Mouse (Mus musculus): Measurements from ENCODE around the gene Aunip. TPM values are rescaled to one million over a fixed set of nuclear protein-coding genes. Genes with fewer than 3 reads are reported as not detected.

Gene Aunip
- polyA plus RNA-seq, 1 experiment from 2014 or later: 2.8 TPM

DNA sequence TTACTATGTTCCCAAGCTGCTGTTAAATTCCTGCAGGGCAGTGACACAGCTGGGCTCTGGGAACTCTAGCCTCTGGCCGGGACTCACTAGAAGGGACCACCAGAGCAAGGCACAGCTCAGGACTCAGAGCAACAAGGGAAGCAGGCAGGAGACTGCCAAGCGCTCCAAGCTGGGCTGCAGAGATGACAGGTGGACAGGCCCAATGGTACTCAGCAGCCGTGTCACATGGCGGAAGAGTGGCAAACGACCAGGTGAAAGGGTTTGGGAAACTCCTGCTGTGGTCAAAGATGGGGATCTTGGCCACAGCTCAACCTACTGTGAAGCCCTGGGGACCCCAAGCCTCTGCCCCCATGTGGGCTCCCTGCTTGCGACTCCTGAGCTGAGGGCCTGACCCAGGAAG is 53.3 kb downstream of the Aunip start:
- WGBS: 89% methylated on average over 6 of the region's 6 CpGs
- no peak overlapping the region for H3K9ac ChIP-seq
- H3K36me3 ChIP-seq: peaks cover 25% of the 10 kb centered on the region
- H3K4me3 ChIP-seq: no peak overlapping the region
- peaks cover 3% of the 10 kb centered on the region; the same call in 1 of the 2 replicates for H3K27me3 ChIP-seq
- H3K9me3 ChIP-seq: no peaks in the 10 kb centered on the region
- ATAC-seq (ENCODE audit: low FRiP score): no peak
- peaks cover 14% of the 10 kb centered on the region for H3K4me1 ChIP-seq (replicated peaks)
- no peak overlapping the region for H3K27ac ChIP-seq
- no peak overlapping the region for H3K4me2 ChIP-seq

DNA sequence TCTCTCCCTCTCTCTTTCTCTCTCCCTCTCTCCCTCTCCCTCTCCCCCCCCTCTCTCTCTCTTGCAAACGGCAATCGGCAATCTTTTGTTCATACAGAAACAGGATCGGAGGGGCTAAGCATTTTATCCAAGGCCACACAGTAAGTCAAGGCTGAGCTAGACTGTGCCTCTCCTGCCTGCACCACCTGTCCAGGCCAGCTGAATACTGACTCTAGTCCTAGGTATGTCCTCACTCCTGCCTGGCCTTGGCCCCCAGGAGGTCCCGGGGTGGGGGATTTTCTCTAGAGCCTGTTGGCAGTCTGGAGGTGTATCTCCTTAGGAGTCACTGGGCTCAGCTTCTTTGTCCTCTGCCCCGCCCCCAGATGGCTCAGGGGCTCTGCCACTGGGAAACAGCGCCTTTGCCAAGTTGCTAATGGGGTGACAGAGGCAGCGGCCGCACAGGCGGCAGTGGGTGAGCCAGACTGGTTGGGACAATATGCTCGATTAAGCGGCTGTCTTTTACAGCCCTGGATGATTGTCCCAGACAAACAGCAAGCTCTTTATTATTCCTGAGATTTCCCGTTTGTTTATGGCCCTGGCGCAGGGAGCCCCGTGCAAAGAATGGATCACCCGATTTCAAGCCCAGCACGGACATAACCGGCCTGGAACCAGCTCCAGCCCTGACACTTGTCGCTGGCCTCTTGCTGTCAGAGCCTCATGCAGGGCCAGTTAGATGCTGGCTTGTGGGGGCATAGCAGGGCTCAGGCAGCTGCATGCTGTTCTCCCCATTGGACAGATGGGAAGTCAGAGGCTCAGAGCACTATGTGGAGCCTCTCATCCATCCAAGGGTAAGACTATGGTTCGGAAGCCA is 56.8 kb downstream of the Aunip start:
- Histone ChIP-seq H3K27ac (peak overlapping the region; percentile 78), H3K9me3 (no peaks in the 10 kb centered on the region), H3K9ac (0 out of 2 replicates have a peak overlapping the region, but pooled peaks have one; percentile 19), H3K27me3 (peaks cover 4% of the 10 kb centered on the region; the same call in 1 of the 2 replicates), H3K4me1 (replicated peaks) (peaks cover 35% of the 10 kb centered on the region), H3K4me3 (no peak overlapping the region), H3K4me2 (no peak overlapping the region), H3K36me3 (peaks cover 22% of the 10 kb centered on the region)
- 24% methylated on average over 19 of the region's 19 CpGs for WGBS
- ATAC-seq (ENCODE audit: low FRiP score): peak; percentile 70

DNA sequence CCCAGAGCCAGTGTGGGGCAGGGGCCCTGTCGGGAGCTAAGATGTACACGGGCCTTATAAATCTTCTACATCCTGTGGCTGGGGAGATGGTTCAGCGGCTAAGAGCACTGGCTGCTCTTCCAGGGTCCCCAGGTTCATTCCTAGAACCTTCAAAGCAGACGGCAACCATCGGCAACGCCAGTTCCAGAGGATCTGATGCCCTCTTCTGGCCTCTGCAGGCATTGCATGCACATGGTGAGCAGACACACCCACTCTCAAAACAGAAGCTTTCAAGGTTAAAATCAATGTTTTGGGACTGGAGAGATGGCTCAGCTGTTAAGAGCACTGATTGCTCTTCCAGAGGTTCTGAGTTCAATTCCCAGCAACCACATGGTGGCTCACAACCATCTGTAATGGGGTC is 58.4 kb downstream of the Aunip start:
- 74% methylated on average over 6 of the region's 6 CpGs for WGBS
- H3K27me3 ChIP-seq: peaks cover 4% of the 10 kb centered on the region; the same call in 1 of the 2 replicates
- no peak overlapping the region for H3K27ac ChIP-seq
- H3K9me3 ChIP-seq: no peaks in the 10 kb centered on the region
- no peak overlapping the region for H3K4me2 ChIP-seq
- ATAC-seq (ENCODE audit: low FRiP score): no peak
- no peak overlapping the region for H3K9ac ChIP-seq
- peaks cover 40% of the 10 kb centered on the region for H3K4me1 ChIP-seq (replicated peaks)
- H3K36me3 ChIP-seq: peaks cover 13% of the 10 kb centered on the region
- H3K4me3 ChIP-seq: no peak overlapping the region

DNA sequence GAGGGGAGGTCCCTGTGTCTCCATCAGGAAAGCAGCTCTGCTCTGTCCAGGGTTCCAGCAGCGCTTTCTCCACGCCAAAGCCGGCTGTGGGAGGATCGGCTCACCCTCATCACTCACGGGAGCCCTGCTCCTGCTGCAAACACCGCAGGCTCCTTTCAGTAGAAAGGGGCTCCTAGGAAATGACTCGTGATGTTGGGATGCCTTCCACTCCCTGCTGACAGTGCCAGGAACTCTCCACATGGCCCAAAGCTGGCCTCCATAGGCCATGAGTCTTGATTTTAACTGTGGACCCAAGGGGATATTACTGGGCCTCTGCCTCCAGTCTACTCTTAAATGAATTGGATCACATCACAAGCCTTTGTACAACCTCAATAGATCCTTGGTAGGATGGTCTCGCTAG is 59.0 kb downstream of the Aunip start:
- Histone ChIP-seq H3K4me3 (no peak overlapping the region), H3K9me3 (no peaks in the 10 kb centered on the region), H3K27me3 (peaks cover 4% of the 10 kb centered on the region; the same call in 1 of the 2 replicates), H3K4me2 (no peak overlapping the region), H3K4me1 (replicated peaks) (peaks cover 40% of the 10 kb centered on the region), H3K9ac (no peak overlapping the region), H3K36me3 (peaks cover 11% of the 10 kb centered on the region), H3K27ac (peak overlapping the region; percentile 67)
- ATAC-seq (ENCODE audit: low FRiP score): no peak
- WGBS: 77% methylated on average over 8 of the region's 8 CpGs

DNA sequence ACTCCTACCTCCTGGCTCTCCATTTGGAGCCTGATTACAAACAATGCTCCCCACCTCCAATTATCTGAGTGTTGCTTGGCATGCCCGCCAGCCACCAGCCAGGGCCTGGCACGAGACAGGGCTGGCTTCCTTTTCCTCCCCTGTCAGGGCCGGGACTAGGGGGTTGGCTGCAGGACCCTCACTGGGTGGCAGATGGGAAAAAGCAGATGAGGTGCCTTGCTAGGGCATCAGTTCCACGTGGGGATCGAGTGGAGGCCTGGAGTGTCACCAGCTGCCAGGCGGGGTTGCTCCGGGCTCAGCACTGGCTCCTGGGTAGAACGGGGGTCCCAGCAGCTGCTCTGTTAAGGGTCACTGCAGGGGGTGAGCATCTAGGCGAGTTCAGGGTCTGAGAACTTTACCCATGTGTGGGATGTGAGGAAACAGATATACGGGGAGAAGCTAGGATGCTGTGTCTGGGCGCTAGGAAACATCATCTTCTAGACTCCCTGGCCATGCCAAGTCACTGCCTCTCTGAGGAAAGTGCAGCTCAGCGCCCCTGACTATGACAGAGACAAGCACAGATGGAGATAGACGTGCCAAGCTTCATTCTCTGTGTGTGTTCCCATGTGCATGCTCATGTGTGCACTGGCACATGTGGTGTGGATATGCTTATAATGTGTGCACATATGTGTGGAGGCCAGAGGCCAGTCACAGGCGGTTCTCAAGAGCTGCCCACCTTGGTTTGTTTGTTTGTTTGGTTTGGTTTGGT is 60.1 kb downstream of the Aunip start:
- no peak for ATAC-seq (ENCODE audit: low FRiP score)
- no peak overlapping the region for H3K4me2 ChIP-seq
- peak overlapping the region; percentile 67 for H3K27ac ChIP-seq
- H3K36me3 ChIP-seq: 0 out of 2 replicates have a peak, but pooled peaks cover 4% of the 10 kb centered on the region
- peaks cover 47% of the 10 kb centered on the region for H3K4me1 ChIP-seq (replicated peaks)
- H3K4me3 ChIP-seq: no peak overlapping the region
- no peak overlapping the region for H3K9ac ChIP-seq
- WGBS: 52% methylated on average over 14 of the region's 14 CpGs
- H3K9me3 ChIP-seq: no peaks in the 10 kb centered on the region
- peaks cover 4% of the 10 kb centered on the region; the same call in 1 of the 2 replicates for H3K27me3 ChIP-seq

DNA sequence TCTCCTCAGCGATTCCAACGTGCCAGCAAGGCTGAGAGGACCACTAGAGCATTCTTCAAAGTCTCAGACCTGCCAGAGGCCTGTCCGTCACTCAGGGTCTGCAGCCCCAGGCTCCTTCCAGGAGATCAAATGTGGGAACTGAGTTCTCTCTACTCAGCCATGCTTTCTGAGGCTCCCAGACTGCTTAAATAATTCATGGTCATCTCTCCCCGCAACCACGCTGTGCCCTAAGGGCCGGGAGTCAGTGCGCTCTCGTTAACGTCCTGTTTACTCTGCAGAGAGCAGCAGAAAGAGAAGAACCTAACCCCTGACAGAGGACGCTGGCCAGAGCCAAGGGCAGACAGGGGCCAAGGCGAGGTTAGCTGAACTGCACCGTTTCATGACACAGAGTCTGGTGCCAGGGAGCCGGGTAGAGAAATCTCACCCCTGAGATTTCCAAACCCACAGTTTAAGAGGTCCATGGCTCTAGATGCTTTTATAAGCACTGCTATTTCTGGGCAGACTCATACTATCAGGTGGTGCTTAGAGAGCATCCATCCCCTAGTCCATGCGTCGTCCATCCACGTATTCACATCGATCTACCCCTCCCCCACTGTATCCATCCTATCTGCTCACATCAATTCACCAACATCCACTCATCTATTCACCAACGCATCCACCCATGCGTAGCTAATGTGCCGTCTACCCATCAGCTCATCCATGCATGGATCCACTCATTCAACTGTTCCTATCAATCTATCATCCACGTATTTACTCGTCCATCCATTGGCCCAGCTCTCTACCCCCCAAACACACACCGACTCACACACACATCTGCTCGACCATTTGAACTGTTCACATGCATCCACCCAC is 61.9 kb downstream of the Aunip start:
- no peak overlapping the region for H3K9ac ChIP-seq
- H3K27me3 ChIP-seq: peaks cover 4% of the 10 kb centered on the region; the same call in 1 of the 2 replicates
- WGBS: 70% methylated on average over 24 of the region's 24 CpGs
- H3K4me3 ChIP-seq: no peak overlapping the region
- 0 out of 2 replicates have a peak, but pooled peaks cover 3% of the 10 kb centered on the region for H3K36me3 ChIP-seq
- peaks cover 46% of the 10 kb centered on the region for H3K4me1 ChIP-seq (replicated peaks)
- peak overlapping the region; percentile 42; the same call in 1 of the 2 replicates for H3K27ac ChIP-seq
- no peaks in the 10 kb centered on the region for H3K9me3 ChIP-seq
- no peak overlapping the region for H3K4me2 ChIP-seq
- ATAC-seq (ENCODE audit: low FRiP score): no peak

Small RNAs within 50 kb of the gene (microRNA-seq; reads per million reads assigned to microRNA genes)
- gene Gm23634 (not detected), gene Mir6403 (not detected)

Other genes starting within 250 kb of the Aunip start
- gene Pdik1l, start 223.1 kb upstream of the Aunip start, polyA plus RNA-seq (2015; fragmentation: Nextera tagmentation; extraction: Ambion mirVana): 35.0 and 37.3 TPM in 2 replicates
- 0.38 and 0.51 TPM in 2 replicates for gene Trim63, start 195.9 kb upstream of the Aunip start, polyA plus RNA-seq (2015; fragmentation: Nextera tagmentation; extraction: Ambion mirVana)
- gene Slc30a2, start 167.8 kb upstream of the Aunip start, polyA plus RNA-seq (2015; fragmentation: Nextera tagmentation; extraction: Ambion mirVana): not detected in 2 replicates
- gene Extl1, start 127.1 kb upstream of the Aunip start, polyA plus RNA-seq (2015; fragmentation: Nextera tagmentation; extraction: Ambion mirVana): 0.36 and 0.45 TPM in 2 replicates
- gene Pafah2, start 114.7 kb upstream of the Aunip start, polyA plus RNA-seq (2015; fragmentation: Nextera tagmentation; extraction: Ambion mirVana): 7.8 TPM in 2 replicates
- gene Stmn1, start 42.7 kb upstream of the Aunip start, polyA plus RNA-seq (2015; fragmentation: Nextera tagmentation; extraction: Ambion mirVana): 6,917 and 6,921 TPM in 2 replicates
- gene Paqr7, start 14.3 kb upstream of the Aunip start, polyA plus RNA-seq (2015; fragmentation: Nextera tagmentation; extraction: Ambion mirVana): 20.2 and 21.5 TPM in 2 replicates
- 160 and 163 TPM in 2 replicates for gene Mtfr1l, start 24.4 kb downstream of the Aunip start, polyA plus RNA-seq (2015; fragmentation: Nextera tagmentation; extraction: Ambion mirVana)
- 9.5 and 11.0 TPM in 2 replicates for gene Selenon, start 41.2 kb downstream of the Aunip start, polyA plus RNA-seq (2015; fragmentation: Nextera tagmentation; extraction: Ambion mirVana)
- gene Man1c1, start 193.3 kb downstream of the Aunip start, polyA plus RNA-seq (2015; fragmentation: Nextera tagmentation; extraction: Ambion mirVana): 3.6 and 3.8 TPM in 2 replicates